Mouse (Mus musculus) ES-E14 (cell line): ENCODE data around the gene Col24a1.

Source experiments
- CHD2 ChIP-seq: IDR thresholded peaks from 2 replicates; pipeline ENCODE4 v1.6.1; 2014; ENCODE audit warnings: mild to moderate bottlenecking, low read depth, low read length, inconsistent platforms
- HCFC1 ChIP-seq: IDR thresholded peaks from 2 replicates; pipeline ENCODE4 v1.6.1; 2012; ENCODE audit warnings: low read length, inconsistent platforms, borderline replicate concordance; ENCODE audit not compliant: insufficient read depth
- MAFK ChIP-seq: IDR thresholded peaks from 2 replicates; pipeline ENCODE4 v1.6.1; 2014; ENCODE audit warnings: mild to moderate bottlenecking, low read depth, low read length, inconsistent platforms; ENCODE audit not compliant: insufficient read depth
- ZC3H11A ChIP-seq: IDR thresholded peaks from 2 replicates; pipeline ENCODE4 v1.6.1; 2012; ENCODE audit warnings: low read depth, mild to moderate bottlenecking, inconsistent platforms, low read length, borderline replicate concordance
- ZNF384 ChIP-seq: IDR thresholded peaks from 2 replicates; pipeline ENCODE4 v1.6.1; 2012; ENCODE audit warnings: low read depth, low read length, inconsistent platforms

DNA sequence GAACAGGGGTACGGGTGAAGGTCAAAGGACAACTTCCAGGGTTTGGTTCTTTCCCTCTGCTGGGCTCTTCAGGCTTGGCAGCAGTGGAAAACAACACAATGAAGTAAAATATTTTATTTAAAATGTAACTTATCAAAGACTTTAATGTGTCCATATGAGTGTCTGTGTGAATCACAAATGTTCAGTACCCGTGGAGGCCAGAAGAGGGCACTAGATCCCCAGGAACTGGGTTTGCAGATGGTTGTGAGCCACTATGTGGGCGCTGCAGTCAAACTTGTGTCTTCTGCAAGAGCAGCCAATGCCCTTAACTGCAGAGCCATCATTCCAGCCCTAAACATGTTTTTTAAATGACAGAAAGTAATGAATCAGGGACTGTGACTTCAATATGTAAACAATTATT is 115.8 kb downstream of the Col24a1 start:
- TF ChIP-seq CHD2 (no peak), ZNF384 (no peak), MAFK (no peak), ZC3H11A (peak; percentile 84), HCFC1 (no peak)
